Mouse (Mus musculus) limb, embryonic 14.5 days (tissue): ENCODE measurements around the gene Pald1. TPM values are rescaled to one million over a fixed set of nuclear protein-coding genes. Genes with fewer than 3 reads are reported as not detected.

Experiments
- ATAC-seq: fragments of 200-750 bp; cut with Nextera tagmentation; 2 replicates; pipeline ENCODE4 v1.8.0; 2017; ENCODE audit warnings: low read depth, moderate number of reproducible peaks, moderate TSS enrichment; ENCODE audit not compliant: low FRiP score
- DNase-seq: peaks from one replicate; pipeline ENCODE4 v3.0.0-alpha.2; 2015; ENCODE audit warnings: low spot score
- H3K27ac ChIP-seq: fragments of 300-500 bp; sonication (generic); replicated peaks from 2 replicates; pipeline ENCODE4 v1.5.1; 2014; ENCODE audit warnings: low read depth, mild to moderate bottlenecking, low read length, moderate library complexity, mixed read lengths
- H3K27me3 ChIP-seq: fragments of 300-500 bp; sonication (generic); 2 replicates; pipeline ENCODE4 v1.6.1; 2014; ENCODE audit warnings: low read length, mixed read lengths; ENCODE audit not compliant: control insufficient read depth, insufficient read depth
- H3K36me3 ChIP-seq: fragments of 300-500 bp; sonication (generic); 2 replicates; pipeline ENCODE4 v1.6.1; 2014; ENCODE audit warnings: mild to moderate bottlenecking, low read length, moderate library complexity, mixed read lengths; ENCODE audit not compliant: control insufficient read depth, insufficient read depth
- H3K4me1 ChIP-seq: fragments of 300-500 bp; sonication (generic); 2 replicates; pipeline ENCODE4 v1.6.1; 2014; ENCODE audit warnings: antibody characterized with exemption, low read length, mixed read lengths; ENCODE audit not compliant: control insufficient read depth, insufficient read depth
- H3K4me2 ChIP-seq: fragments of 300-500 bp; sonication (generic); replicated peaks from 2 replicates; pipeline ENCODE4 v1.6.1; 2014; ENCODE audit warnings: low read depth, mild to moderate bottlenecking, low read length, moderate library complexity; ENCODE audit not compliant: severe bottlenecking
- H3K4me3 ChIP-seq: fragments of 300-500 bp; sonication (generic); replicated peaks from 2 replicates; pipeline ENCODE4 v1.5.1; 2014; ENCODE audit warnings: low read length
- H3K9ac ChIP-seq: fragments of 300-500 bp; sonication (generic); 2 replicates; pipeline ENCODE4 v1.6.1; 2014; ENCODE audit warnings: mild to moderate bottlenecking, low read depth, low read length, moderate library complexity; ENCODE audit not compliant: severe bottlenecking
- H3K9me3 ChIP-seq: fragments of 300-500 bp; sonication (generic); 2 replicates; pipeline ENCODE4 v1.6.1; 2016; ENCODE audit warnings: low read length; ENCODE audit not compliant: control insufficient read depth
- POLR2A ChIP-seq: fragments of 200-500 bp; IDR thresholded peaks from 2 replicates; pipeline ENCODE4 v1.8.0; 2012; ENCODE audit warnings: inconsistent platforms, mild to moderate bottlenecking, moderate library complexity, borderline replicate concordance; ENCODE audit not compliant: insufficient read depth, insufficient read length; ENCODE audit errors: extremely low read depth
- WGBS: fragments of 180-500 bp; shearing (Covaris S2); extraction: QIAGEN DNeasy Blood & Tissue Kit; methylation state at CpG from one replicate; pipeline ENCODE4 v1.1.7; 2014; 5-methylcytosine and 5-hydroxymethylcytosine counted together
- polyA plus RNA-seq, 2 experiments: library from polyadenylated mRNA; depleted of rRNA in 1 of 2; stranded (reverse) in 1 of 2; unstranded in 1 of 2; fragments of >200 nt; fragmentation: Nextera tagmentation in 1 of 2; extraction: Ambion mirVana in 1 of 2; gene quantifications; 2 replicates each; pipeline versions ENCODE4 v1.2.1 to v1.2.3; 2012 to 2014

Pald1 gene
- polyA plus RNA-seq, 2 experiments, result 19.4 to 24.9 TPM

GRCm38 (mm10) chr10:61420011-61420410, 36.7 kb upstream of the Pald1 start:
- no peak overlapping the region for H3K27ac ChIP-seq
- no peak overlapping the region for H3K4me3 ChIP-seq
- ATAC-seq, result no peak
- peaks cover 51% of the 10 kb centered on the region for H3K27me3 ChIP-seq
- TF ChIP-seq POLR2A, result no peak
- no peak overlapping the region for H3K9ac ChIP-seq
- DNase-seq, result no peak
- WGBS, result 62% methylated on average over 4 of the region's 4 CpGs
- H3K4me1 ChIP-seq, result peaks cover 12% of the 10 kb centered on the region; the same call in 1 of the 2 replicates
- H3K4me2 ChIP-seq, result no peak overlapping the region
- H3K36me3 ChIP-seq, result no peaks in the 10 kb centered on the region
- no peaks in the 10 kb centered on the region for H3K9me3 ChIP-seq

- DNase-seq (no peak), ATAC-seq (no peak)
- no peak for TF ChIP-seq POLR2A
- H3K27ac ChIP-seq, result no peak overlapping the region
- H3K36me3 ChIP-seq, result no peaks in the 10 kb centered on the region
- H3K4me1 ChIP-seq, result peaks cover 7% of the 10 kb centered on the region; the same call in 1 of the 2 replicates
- H3K4me3 ChIP-seq, result no peak overlapping the region
- WGBS, result 5% methylated on average over 23 of the region's 24 CpGs
- no peak overlapping the region for H3K4me2 ChIP-seq
- H3K9me3 ChIP-seq, result no peaks in the 10 kb centered on the region
- peaks cover 54% of the 10 kb centered on the region for H3K27me3 ChIP-seq
- no peak overlapping the region for H3K9ac ChIP-seq
Observed at GRCm38 (mm10) chr10:61419146-61419545, 35.8 kb upstream of the Pald1 start.

GRCm38 (mm10) chr10:61418131-61418900, 35.0 kb upstream of the Pald1 start:
- DNase-seq, result no peak
- no peaks in the 10 kb centered on the region for H3K9me3 ChIP-seq
- H3K4me1 ChIP-seq, result peaks cover 7% of the 10 kb centered on the region; the same call in 1 of the 2 replicates
- no peaks in the 10 kb centered on the region for H3K36me3 ChIP-seq
- no peak for TF ChIP-seq POLR2A
- peaks cover 54% of the 10 kb centered on the region for H3K27me3 ChIP-seq
- H3K4me3 ChIP-seq, result peak overlapping the region; percentile 42
- under 1% methylated on average over 50 of the region's 50 CpGs for WGBS
- H3K9ac ChIP-seq, result peak overlapping the region; percentile 31; the same call in 1 of the 2 replicates
- peak overlapping the region; percentile 74 for H3K4me2 ChIP-seq
- H3K27ac ChIP-seq, result no peak overlapping the region
- ATAC-seq, result peak; percentile 21; the same call in 1 of the 2 replicates

- 29% methylated on average over 10 of the region's 10 CpGs for WGBS
- Histone ChIP-seq H3K27ac (no peak within 1 kb of the TSS), H3K9ac (peak within 1 kb of the TSS; percentile 31; the same call in 1 of the 2 replicates), H3K27me3 (peaks cover 54% of the 10 kb centered on the region), H3K4me3 (peak within 1 kb of the TSS; percentile 42), H3K4me2 (peak within 1 kb of the TSS; percentile 74), H3K4me1 (peaks cover 7% of the 10 kb centered on the region; the same call in 1 of the 2 replicates), H3K9me3 (no peaks in the 10 kb centered on the region), H3K36me3 (no peaks in the 10 kb centered on the region)
- ATAC-seq (no peak), DNase-seq (no peak)
- no peak for TF ChIP-seq POLR2A
Observed at GRCm38 (mm10) chr10:61417672-61418071, 34.3 kb upstream of the Pald1 start, which contains the start of gene Nodal. Gene Nodal, plus strand, starts transcription at chr10:61417972.

GRCm38 (mm10) chr10:61417046-61417445, 33.7 kb upstream of the Pald1 start:
- no peak for ATAC-seq
- no peak for TF ChIP-seq POLR2A
- Histone ChIP-seq H3K36me3 (no peaks in the 10 kb centered on the region), H3K4me3 (no peak overlapping the region), H3K4me1 (peaks cover 7% of the 10 kb centered on the region; the same call in 1 of the 2 replicates), H3K9ac (no peak overlapping the region), H3K9me3 (no peaks in the 10 kb centered on the region), H3K27me3 (peaks cover 54% of the 10 kb centered on the region), H3K27ac (no peak overlapping the region), H3K4me2 (no peak overlapping the region)
- no peak for DNase-seq
- 37% methylated on average over 2 of the region's 2 CpGs for WGBS
